Mouse (Mus musculus): ENCODE measurements around the gene Tmem59l. TPM values are rescaled to one million over a fixed set of nuclear protein-coding genes. Genes with fewer than 3 reads are reported as not detected.

The Tmem59l gene
- total RNA-seq, 1 experiment from 2014 or later: not detected

DNA sequence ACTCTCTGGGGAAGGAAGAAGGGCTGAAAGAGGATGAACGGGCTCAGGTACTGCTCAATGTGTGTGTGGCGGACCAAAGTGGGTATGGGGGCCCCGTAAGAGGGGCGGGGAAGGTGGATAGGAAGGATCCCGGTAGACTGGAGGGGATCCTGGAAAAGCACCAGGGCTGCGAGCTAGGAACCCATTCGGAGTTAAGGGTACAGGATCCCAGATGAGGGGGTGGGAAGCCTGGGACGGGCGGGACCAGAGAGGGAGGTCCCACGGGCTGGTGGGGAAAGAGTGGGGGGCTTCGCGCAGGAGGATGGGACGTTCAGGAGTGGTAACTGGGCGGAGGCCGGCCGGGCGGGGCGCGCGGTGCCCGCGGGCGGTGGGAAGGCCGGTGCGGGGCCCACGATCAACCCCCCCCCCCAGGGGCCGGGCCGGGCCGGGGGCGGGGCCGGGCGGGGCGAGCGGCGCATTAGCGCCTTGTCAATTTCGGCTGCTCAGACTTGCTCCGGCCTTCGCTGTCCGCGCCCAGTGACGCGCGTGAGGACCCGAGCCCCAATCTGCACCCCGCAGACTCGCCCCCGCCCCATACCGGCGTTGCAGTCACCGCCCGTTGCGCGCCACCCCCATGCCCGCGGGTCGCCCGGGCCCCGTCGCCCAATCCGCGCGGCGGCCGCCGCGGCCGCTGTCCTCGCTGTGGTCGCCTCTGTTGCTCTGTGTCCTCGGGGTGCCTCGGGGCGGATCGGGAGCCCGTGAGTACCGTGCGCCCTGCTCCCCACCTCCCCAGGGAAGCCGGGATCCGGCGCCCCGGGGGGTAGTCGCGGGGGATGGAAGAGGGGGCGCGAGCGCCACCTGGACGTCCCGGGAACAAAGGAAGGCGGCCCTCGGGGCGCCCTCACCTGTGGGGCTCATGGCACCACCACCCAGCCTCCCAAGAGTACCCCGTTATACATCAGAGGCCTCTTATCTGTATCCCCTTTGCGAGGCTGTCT is 5.8 kb upstream of the Tmem59l start, which contains the start of gene Crlf1:
TSS of gene Crlf1 (plus strand) at position 495 of the 977 bp plus-strand sequence.
- no peak for ATAC-seq (ENCODE audit: extremely low read depth, insufficient number of reproducible peaks, low FRiP score, poor library complexity, severe bottlenecking)

DNA sequence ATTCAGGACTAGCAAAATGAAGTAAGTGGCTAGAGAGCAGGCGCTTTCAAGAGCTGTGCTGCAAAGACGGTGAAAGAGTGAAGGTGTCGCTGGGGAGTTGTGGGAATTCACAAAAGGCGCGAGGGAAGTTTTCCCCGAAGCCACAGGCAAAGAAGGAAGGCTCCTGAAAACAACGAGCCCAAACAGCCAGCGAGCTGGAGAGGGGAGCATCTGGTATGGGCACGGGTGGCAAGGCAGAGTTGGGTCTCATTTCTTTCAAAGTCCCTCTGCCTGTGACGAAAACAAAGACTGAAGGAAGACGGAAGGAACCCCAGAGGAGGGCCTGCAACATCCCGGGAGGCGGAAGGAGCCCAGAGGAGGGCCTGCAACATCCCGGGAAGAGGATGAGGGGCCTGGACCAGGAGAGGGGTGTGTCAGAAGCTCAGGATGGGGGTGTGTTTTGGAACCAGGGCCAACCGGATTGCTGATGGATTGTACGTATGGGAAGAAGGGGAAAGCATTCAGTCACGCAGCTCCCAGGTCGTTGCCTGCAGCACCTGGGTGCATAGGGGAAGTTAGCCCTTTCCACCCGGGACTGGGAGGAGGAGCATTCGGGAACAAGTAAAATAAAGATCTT is 3.8 kb upstream of the Tmem59l start:
- ATAC-seq (ENCODE audit: extremely low read depth, insufficient number of reproducible peaks, low FRiP score, poor library complexity, severe bottlenecking): no peak

DNA sequence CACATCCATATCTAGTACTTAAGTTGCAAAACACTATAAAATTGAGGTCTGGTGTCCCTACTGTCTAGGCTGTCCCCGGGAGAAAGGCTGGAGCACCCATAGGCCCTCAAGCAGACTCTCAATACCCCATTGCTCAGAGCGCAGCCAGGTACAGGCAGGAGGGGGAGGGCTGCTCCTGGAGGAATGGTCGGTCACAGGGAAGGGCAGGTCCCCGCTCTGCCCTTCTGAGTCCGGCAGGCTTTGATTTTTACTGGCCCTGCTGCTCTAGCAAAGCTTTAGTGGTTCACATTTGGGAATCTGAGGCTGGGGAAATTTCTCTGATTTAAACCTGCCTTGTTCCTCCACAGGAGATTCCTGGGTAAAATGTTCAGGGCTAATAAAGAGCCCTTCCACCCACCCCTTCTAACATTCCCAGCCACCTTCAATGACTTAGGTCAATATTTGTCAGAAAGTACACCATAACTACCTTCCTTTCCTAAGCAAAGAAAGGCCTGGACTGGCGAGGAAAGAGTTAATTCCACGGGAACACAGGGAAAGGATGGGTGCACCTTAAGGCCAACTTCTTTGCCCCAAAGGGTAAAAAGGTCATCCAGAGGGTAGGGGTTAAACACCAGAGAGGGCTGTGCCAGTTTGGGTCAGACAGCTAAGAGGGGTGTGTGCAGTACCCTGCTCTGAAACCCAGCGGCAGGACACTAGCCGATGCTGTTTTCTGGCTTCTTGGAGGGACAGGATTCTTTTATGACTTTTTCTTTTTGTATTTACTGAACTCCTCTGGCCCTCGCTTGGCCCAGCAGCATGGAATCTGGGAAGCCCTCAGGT is 3.1 kb upstream of the Tmem59l start:
- no peak for ATAC-seq (ENCODE audit: extremely low read depth, insufficient number of reproducible peaks, low FRiP score, poor library complexity, severe bottlenecking)

DNA sequence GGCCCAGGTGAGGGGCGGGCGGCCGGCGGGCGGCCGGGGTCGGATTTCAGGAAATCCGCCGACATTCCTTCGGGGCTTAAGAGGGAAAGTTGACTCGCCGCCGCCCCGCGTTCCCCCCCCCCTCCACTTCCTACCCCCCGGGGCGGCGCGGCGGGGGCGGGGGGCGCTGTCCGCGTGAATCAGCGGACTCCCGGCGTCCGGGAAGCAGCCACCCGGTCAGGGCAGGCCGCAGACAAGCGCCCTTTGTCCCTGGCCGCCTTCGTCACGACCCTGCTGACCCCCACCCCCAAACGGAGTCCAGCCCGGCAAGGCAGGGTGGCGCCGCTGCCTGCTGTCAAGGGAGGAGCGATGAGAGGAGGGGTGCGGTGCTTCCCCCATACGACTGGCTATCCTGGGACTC is 2.4 kb upstream of the Tmem59l start:
- no peak for ATAC-seq (ENCODE audit: extremely low read depth, insufficient number of reproducible peaks, low FRiP score, poor library complexity, severe bottlenecking)

DNA sequence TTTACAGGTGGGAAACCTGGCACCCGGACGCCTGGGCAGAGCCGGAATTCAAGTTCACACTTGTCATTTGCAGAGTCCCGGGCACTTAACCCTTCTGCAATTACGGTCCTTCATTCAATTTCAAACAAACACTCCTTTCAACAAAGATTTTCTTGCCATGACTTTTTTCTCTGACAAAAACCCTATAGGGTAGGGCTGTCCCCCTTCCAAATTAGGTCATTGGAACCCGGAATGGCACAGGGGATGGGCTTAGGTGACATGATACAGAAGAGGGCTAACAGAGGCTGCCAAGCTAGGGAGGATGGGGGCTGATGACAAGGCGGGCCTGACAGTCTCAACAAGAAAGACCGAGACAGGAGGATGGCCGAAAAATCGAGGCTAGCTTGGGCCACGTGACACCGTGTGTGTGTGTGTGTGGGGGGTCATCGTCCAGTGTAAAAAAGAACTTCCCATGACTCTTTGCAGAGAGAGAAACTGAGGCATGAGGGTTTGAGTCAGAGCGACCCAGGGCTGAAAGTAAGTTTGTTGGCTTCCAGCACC is 1.8 kb upstream of the Tmem59l start:
- no peak for ATAC-seq (ENCODE audit: extremely low read depth, insufficient number of reproducible peaks, low FRiP score, poor library complexity, severe bottlenecking)

DNA sequence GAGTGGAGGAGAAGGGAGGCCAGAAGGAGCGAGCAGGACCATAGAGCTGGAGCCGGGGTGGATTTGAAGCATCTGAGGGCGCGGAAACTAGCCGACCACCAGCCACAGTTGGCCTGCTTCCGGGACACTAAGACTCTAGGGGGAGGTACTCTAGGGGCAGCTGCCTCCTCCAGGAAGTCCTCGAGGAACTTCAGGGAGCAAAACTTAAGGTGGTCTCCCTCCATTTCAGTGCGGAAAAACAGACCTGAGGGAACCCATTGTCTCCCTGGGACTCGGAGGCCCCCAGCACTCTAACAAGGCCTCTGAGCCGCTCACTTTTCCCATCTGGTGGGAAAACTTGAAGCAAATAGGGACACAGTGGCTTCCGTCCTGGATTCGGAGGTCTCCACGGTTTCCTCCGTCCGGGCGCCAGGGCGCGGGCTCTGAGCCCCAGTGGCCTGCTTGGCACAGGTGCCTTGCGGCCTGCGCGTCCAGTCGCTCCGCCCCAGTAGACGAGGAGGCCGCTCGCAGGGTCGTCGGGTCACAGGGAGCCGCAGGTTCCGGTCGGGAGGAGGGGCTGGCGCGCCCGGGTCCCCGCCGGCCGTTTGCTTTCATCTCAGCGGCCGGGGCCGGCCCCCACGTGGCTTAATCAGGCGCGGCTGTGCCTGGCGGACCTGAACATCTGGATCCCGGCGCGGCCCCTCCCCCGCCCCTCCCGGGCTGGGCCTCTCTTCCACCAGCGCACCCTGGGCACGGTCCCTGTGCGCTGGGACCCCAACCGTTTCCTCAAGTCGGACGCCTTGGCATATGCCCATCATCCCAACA is 1.0 kb upstream of the Tmem59l start:
- no peak for ATAC-seq (ENCODE audit: extremely low read depth, insufficient number of reproducible peaks, low FRiP score, poor library complexity, severe bottlenecking)

DNA sequence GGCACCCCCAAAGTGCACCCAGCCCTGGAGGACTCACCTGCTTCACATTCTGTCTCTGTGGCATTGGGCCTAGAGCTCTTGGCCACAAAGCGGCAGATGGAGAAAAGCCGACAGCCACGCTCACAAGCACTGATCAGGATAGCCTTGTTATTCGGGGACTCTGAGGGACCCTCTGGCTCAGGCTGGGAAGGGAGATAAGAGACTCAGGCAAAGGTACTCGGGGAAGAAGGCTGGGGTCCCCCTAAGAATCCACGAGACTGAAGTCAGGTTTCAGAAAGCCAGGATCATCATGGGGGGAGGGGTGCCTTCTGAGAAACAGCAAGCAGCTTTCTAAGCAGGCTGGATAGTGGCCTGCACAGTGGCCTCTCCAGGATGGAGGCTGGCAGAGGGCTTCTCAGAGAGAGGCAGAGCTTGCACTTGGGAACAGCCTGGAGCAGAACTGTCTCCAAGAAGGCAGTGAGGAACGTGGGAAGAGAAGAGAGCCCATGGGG is 922 bp downstream of the Tmem59l start:
- ATAC-seq (ENCODE audit: extremely low read depth, insufficient number of reproducible peaks, low FRiP score, poor library complexity, severe bottlenecking): no peak

DNA sequence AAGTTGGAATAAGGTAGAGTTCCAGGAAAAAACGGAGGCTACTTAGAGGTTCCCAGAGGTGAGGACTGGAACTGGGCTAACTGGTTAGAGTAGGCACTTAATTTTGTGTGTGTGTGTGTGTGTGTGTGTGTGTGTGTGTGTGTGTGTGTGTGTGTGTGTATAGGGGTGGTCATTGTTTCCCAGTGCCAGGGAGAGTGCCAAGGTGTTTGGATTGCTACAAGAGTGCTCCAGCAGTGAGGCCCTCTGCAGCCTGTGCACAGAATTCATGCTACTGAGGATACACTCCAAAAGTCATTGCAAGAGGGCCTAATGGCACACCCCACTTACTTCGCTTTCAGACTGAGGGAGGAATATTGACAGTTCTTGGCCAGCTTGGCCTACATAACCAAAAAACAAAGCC is 4.2 kb downstream of the Tmem59l start:
- ATAC-seq (ENCODE audit: extremely low read depth, insufficient number of reproducible peaks, low FRiP score, poor library complexity, severe bottlenecking): no peak

DNA sequence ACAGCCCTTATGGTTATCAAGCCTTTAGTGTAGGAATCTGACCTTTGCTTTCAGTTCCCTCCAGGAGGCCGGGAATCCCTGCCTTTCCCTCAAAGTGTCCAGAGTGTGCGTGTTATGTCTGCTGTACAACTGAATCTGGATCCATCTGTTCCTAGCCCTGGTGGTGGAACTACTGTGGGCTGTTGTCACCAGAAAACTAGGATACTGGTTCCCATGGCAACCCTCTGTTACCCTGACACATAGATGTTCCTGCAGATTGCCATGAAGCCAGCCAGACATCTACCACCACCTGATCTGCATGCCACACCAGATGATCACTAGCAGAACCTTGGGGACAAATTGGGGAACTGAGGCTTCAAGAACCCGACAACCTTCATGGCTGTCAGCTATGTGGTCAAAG is 5.2 kb downstream of the Tmem59l start:
- ATAC-seq (ENCODE audit: extremely low read depth, insufficient number of reproducible peaks, low FRiP score, poor library complexity, severe bottlenecking): no peak

DNA sequence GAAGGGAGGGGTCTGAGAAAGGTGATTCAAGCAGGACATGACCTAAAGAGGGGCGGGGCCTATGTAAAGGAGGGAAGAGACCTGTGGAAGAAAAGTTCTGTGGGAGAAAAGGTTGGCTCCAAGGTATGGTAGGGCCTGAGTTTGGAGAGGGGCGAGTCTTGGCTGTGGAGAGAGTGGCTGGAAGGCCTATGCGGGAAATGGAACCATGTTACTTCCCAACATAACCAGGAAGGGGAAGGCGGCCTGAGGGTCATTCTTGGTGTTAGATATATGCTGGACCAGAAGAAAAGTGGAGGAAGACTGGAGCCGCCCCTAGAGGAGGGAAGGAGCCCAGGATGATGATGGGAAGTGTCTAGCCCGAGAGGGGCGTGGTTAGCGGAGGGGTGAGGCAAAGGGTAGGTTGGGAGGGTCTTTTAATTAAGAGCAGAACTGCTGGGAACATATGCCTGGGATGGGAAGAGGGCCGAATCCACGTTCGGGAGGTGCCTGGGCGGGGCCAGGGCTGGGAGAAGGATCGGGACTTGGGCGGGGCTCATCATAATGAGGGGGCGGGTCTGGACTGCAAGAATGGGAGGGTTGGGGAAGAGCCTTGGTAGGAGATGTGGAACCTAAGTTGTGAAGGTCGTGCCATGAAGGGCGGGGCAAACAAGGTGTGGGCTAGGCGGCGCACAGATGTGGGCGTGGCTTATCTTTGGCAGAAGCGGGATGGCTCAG is 9.7 kb downstream of the Tmem59l start:
- no peak for ATAC-seq (ENCODE audit: extremely low read depth, insufficient number of reproducible peaks, low FRiP score, poor library complexity, severe bottlenecking)

DNA sequence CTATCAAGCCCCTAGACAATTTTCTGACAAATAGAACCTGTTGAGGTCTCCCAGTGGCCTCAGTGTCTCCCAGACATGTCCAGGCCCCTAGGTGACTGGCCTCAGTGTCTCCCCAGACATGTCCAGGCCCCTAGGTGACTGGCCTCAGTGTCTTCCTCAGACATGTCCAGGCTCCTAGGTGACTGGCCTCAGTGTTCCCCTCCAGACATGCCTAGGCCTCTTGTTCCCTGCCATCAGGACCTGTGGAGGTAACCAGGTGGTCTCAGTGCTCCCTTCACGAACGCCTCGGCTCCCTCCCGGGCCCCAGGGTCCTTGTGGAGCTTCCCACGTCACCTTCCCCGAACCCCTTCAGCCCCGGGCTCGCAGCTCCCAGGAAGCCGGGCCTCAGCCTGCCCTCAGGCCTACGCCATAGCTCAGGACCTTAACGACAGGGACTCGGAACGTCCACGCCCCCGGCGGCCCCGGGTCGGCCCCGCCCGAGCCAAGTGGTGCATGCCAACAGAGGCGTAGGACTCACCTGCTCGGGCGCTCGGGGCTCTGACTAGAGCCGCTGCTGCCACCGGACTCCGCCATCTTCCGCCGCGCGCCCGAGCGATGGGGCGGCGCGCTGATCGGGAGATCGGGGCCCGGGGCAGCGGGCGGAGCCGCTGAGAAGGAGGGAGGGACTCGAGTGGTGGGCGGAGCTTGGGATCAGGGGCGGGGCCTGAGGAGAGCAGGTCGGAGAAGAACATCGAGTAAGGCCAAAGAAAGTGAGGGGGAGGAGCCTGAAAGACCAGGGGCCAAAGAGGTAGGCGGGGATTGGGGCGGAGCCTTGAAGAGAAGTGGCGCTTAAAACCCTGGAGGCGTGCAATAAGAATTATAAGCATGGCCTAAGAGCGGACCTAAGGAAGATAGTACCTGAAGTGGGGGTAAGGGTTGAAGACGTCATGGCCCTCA is 10.6 kb downstream of the Tmem59l start, which contains the start of gene Klhl26:
TSS of gene Klhl26 (minus strand) at position 636 of the 936 bp plus-strand sequence.
- ATAC-seq (ENCODE audit: extremely low read depth, insufficient number of reproducible peaks, low FRiP score, poor library complexity, severe bottlenecking): peak; percentile 96

DNA sequence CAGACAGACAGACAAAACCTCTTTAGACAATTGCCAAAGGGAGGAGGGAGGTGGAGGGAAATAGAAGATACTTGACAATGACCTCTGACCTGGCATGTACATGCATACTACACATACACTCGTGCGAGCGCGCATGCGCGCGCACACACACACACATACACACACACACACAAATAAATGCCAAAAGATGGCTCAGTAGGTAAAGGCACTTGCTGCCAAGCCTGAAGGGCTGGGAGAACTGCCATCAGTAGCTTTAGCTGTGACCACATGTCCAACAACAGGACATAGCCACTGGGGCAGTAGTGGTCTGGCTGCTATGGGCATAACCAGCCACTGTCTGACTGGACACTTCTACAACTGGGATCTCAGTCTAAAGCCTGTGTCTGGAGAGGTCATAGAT is 15.3 kb downstream of the Tmem59l start:
- no peak for ATAC-seq (ENCODE audit: extremely low read depth, insufficient number of reproducible peaks, low FRiP score, poor library complexity, severe bottlenecking)

DNA sequence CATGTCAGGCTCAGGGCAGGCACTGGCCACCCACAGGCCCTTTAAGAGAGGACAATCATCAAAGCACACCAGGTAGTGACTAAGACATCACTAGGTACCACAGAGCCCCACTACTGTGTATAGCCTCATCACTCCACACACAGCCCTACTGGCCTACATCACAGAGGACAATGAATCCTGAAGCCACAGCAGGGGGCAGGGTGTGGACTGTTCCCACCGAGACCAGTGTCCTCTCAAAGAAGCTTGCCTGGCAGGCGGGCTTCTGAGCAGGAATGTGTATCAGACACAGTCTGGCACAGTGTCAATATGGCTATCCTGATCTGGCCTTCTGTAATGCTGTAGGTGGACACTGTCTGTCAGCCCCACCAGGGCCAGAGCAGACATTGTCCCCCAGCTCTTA is 17.2 kb downstream of the Tmem59l start:
- ATAC-seq (ENCODE audit: extremely low read depth, insufficient number of reproducible peaks, low FRiP score, poor library complexity, severe bottlenecking): no peak

DNA sequence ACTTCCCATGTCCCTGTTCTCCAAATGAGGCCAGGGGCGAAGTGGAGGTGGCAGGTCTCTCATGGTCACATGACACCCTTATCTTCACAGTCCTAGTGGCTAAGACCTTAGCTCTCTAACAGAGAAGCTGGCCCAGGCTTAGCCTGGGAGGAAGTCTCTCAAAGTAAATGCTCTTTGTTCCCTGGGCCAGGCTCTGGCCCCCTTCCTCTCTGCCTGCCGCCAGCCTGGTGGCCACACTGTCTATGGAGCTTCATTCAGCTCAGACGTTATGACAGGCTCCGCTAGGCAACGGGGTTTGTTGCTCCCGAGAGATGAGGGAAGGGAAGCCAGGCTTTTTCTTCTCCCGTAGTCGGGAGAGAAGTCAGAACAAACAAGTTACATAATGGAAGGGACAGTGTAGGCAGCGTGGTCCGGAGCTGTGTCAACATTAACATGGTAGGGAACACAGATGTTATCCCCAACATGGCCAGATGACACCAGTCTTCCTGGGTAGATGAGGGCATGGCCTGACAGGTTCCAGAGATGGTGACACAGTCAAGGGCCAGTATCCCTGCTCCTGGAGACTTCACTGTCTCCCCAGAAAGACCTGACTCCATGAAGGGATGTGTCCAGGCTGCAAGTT is 17.8 kb downstream of the Tmem59l start:
- ATAC-seq (ENCODE audit: extremely low read depth, insufficient number of reproducible peaks, low FRiP score, poor library complexity, severe bottlenecking): no peak

DNA sequence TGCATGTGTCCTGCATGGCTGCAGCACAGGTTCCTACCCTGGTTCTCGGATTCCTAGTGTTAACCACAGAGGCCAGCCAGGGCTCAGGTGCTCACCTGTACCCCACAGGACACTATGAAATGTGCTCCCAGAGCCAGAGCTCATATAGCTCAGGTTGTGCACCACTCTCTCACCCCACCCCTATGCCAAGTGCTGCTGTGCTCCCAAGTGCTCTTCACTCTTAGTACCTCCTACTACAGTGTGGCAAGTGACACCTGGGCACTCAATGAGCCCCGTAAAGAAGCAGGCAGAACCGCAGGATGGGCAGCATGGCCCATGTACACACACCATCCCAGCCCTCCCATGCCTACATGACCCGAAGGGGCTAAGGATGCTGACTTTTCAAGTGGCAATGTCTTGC is 18.4 kb downstream of the Tmem59l start:
- ATAC-seq (ENCODE audit: extremely low read depth, insufficient number of reproducible peaks, low FRiP score, poor library complexity, severe bottlenecking): no peak

DNA sequence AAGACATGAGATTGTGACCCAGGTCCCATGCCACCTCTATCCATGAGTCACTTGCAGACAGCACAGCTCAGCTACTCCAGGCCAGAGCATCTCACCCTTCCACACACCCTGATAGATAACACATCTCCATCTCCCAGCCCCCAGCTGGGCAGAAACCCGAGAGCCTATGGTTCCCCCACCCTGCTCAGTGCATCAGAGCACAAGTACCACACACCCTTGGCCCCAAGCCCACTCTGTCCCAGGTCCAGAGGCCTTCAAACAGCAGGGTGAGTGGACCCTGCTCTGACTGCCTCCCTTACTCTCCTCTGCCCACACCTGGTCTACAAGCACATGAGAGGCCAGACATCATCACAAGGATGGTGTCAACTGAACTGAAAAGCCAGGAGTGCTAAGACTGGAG is 19.3 kb downstream of the Tmem59l start:
- ATAC-seq (ENCODE audit: extremely low read depth, insufficient number of reproducible peaks, low FRiP score, poor library complexity, severe bottlenecking): no peak

Measured in neutrophil, adult 5-6 weeks (primary cell).